Mouse (Mus musculus): ENCODE measurements around the gene Aimp2. TPM values are rescaled to one million over a fixed set of nuclear protein-coding genes. Genes with fewer than 3 reads are reported as not detected.

Aimp2 gene
- polyA plus RNA-seq, 1 experiment from 2014 or later, result 107 TPM

DNA sequence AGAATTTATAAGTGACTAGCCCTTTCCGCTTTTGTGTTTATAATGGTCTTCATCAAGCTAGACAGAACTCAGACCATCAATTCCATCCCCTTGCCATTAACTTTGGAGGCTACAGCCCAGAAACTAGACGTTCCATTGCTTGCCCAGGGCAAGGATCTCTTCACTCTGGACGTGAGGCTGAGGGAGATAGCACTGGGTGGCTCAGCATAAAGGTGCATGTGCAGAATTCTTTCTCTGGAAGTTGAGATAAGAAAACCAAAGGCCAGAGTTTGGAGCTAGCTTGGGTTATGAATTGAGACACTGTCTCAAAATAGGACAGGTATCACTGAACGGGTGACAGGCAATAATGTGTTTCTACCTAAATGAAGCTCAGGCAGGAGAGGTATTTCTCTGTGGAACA lies 5.8 kb downstream of the Aimp2 start:
- no peak overlapping the region for H3K4me2 ChIP-seq
- ATAC-seq (ENCODE audit: insufficient read depth) (no peak), DNase-seq (no peak)
- peaks cover 83% of the 10 kb centered on the region for H3K36me3 ChIP-seq (ENCODE audit: insufficient read depth)
- 83% methylated on average over 4 of the region's 4 CpGs for WGBS
- 0 out of 2 replicates have a peak, but pooled peaks cover 3% of the 10 kb centered on the region for H3K4me1 ChIP-seq (ENCODE audit: insufficient read depth)
- no peak overlapping the region for H3K27ac ChIP-seq (ENCODE audit: low read depth)
- no peak overlapping the region for H3K9ac ChIP-seq
- no peaks in the 10 kb centered on the region for H3K9me3 ChIP-seq (ENCODE audit: low read depth, low read length)
- no peak overlapping the region for H3K4me3 ChIP-seq (ENCODE audit: low read depth, low read length)
- no peak for TF ChIP-seq CTCF (IDR thresholded peaks at IDR 0.05; ENCODE audit: low read depth)
- H3K27me3 ChIP-seq (ENCODE audit: insufficient read depth, low read length), result no peaks in the 10 kb centered on the region

DNA sequence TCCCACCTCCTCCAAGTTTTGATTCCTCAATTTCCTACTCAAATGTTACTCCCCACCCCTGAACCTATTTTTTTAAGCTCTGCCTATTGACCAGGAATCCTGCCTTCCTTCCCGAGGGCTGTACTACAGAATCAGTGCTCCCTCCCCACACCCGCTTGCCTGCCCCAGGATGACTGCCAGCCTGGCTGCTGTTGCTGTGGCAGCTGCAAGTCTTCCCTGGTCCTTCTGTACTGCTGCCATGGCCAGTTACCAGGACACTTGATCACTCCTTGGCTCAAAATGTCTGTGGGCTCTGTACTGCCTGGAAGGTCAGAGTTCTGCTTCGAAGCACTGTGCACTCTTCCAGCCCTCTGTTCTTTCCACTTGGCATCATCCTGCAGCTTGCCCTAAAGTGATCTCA lies 7.5 kb downstream of the Aimp2 start:
- Histone ChIP-seq H3K4me1 (ENCODE audit: insufficient read depth) (no peaks in the 10 kb centered on the region), H3K4me2 (no peak overlapping the region), H3K9ac (no peak overlapping the region), H3K4me3 (ENCODE audit: low read depth, low read length) (no peak overlapping the region), H3K36me3 (ENCODE audit: insufficient read depth) (peaks cover 95% of the 10 kb centered on the region), H3K27ac (ENCODE audit: low read depth) (no peak overlapping the region), H3K27me3 (ENCODE audit: insufficient read depth, low read length) (no peaks in the 10 kb centered on the region), H3K9me3 (ENCODE audit: low read depth, low read length) (no peaks in the 10 kb centered on the region)
- TF ChIP-seq CTCF (IDR thresholded peaks at IDR 0.05; ENCODE audit: low read depth), result no peak
- no peak for DNase-seq
- 76% methylated on average over 3 of the region's 3 CpGs for WGBS
- no peak for ATAC-seq (ENCODE audit: insufficient read depth)

DNA sequence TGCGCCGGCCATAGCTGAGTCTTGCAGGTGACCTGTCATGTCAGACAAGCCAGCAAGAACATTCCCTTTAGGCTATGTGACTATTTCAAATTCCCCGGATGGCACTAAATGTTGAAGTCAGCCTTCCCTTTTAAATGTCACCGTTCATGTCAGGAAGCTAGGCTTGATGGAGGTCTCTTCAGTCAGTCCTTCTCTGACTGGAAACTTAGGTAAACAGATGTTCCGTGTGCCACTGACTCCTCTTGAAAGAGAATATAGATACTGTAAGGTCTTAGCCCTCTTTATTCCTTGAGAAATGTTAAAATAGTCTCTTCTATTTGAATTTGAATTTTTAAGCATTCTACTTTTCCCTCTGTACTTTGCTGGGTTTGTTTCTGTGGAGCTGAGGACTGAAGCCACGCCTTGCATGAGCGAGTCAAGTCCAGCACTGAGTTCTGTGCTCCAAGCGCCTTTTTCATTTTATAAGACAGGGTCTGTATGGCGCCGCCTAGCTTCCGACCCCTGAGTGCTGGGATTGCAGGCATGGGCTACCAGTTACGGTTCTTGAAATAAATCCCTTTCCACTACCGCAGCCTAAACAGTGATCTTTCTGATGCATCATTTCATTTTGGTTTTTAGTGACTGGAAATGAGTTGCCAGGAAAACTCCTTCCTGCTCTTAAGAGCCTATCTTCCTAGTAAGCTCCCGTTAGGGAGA lies 11.9 kb downstream of the Aimp2 start, which contains the start of gene Ankrd61:
TSS of gene Ankrd61 (minus strand) at position 51 of the 696 bp plus-strand sequence.
- no peak for TF ChIP-seq CTCF (IDR thresholded peaks at IDR 0.05; ENCODE audit: low read depth)
- DNase-seq (no peak), ATAC-seq (ENCODE audit: insufficient read depth) (no peak)
- H3K4me2 ChIP-seq, result no peak within 1 kb of the TSS
- no peak within 1 kb of the TSS for H3K27ac ChIP-seq (ENCODE audit: low read depth)
- no peaks in the 10 kb centered on the region for H3K9me3 ChIP-seq (ENCODE audit: low read depth, low read length)
- H3K9ac ChIP-seq, result no peak within 1 kb of the TSS
- H3K4me3 ChIP-seq (ENCODE audit: low read depth, low read length), result no peak within 1 kb of the TSS
- H3K27me3 ChIP-seq (ENCODE audit: insufficient read depth, low read length), result no peaks in the 10 kb centered on the region
- peaks cover 71% of the 10 kb centered on the region for H3K36me3 ChIP-seq (ENCODE audit: insufficient read depth)
- no peaks in the 10 kb centered on the region for H3K4me1 ChIP-seq (ENCODE audit: insufficient read depth)
- whole genome bisulfite sequencing, result 85% methylated on average over 14 of the region's 14 CpGs

DNA sequence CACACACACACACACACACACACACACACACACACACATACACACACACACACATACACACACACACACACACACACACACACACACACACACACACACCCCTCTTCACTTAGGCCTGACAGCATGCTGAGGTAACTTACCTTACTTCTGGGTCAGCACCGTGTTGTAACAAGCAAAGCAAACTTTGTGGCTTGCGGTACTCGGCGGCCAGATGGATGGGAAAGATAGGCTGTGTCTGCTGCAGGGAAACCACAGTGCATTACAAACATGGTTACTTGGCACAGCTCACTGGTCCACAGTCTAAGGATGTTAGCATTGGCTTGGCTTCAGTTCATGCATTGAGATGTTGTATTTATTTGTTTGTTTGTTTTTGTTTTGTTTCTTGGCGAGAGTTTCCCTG lies 16.3 kb downstream of the Aimp2 start:
- TF ChIP-seq CTCF (IDR thresholded peaks at IDR 0.05; ENCODE audit: low read depth), result no peak
- 58% methylated on average over 5 of the region's 5 CpGs for WGBS
- Histone ChIP-seq H3K4me1 (ENCODE audit: insufficient read depth) (no peaks in the 10 kb centered on the region), H3K36me3 (ENCODE audit: insufficient read depth) (peaks cover 58% of the 10 kb centered on the region), H3K27me3 (ENCODE audit: insufficient read depth, low read length) (no peaks in the 10 kb centered on the region), H3K9me3 (ENCODE audit: low read depth, low read length) (no peaks in the 10 kb centered on the region), H3K27ac (ENCODE audit: low read depth) (no peak overlapping the region), H3K4me2 (no peak overlapping the region), H3K4me3 (ENCODE audit: low read depth, low read length) (no peak overlapping the region), H3K9ac (no peak overlapping the region)
- no peak for DNase-seq
- ATAC-seq (ENCODE audit: insufficient read depth), result no peak

DNA sequence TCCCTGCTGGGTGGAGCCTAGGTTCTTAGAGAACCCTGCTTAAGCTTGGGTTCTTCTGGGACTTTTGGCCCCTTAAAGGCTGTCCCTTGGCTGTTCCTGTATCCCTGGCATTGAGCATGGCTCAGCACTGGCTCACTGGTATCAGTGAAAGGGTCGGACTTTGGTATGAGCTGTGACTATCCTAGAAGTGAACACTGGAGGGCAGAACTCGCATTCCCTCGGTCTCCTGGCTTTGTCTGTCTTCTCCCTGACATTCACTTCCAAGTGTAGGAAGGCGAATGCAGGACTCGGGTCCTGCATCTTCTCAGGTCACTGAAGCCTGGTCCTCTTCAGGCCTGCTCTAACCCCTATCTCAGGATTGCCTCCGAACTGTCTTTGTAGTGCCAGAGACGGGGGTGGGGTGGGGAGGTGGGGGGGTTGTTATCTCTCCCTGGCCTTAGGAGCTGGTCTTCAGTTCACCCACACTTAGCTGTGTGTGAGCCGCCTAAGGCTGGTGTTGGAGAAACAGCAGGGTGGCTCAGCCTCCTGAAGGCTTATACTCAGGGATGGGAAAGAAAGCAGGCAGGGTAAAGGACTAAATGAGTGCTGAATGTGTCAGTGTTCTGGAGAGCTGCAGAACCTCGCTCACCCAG lies 17.3 kb downstream of the Aimp2 start:
- Histone ChIP-seq H3K4me3 (ENCODE audit: low read depth, low read length) (no peak overlapping the region), H3K9me3 (ENCODE audit: low read depth, low read length) (no peaks in the 10 kb centered on the region), H3K27me3 (ENCODE audit: insufficient read depth, low read length) (no peaks in the 10 kb centered on the region), H3K9ac (no peak overlapping the region), H3K4me1 (ENCODE audit: insufficient read depth) (no peaks in the 10 kb centered on the region), H3K4me2 (no peak overlapping the region), H3K27ac (ENCODE audit: low read depth) (no peak overlapping the region), H3K36me3 (ENCODE audit: insufficient read depth) (peaks cover 57% of the 10 kb centered on the region)
- ATAC-seq (ENCODE audit: insufficient read depth) (no peak), DNase-seq (no peak)
- WGBS, result 66% methylated on average over 9 of the region's 9 CpGs
- no peak for TF ChIP-seq CTCF (IDR thresholded peaks at IDR 0.05; ENCODE audit: low read depth)

DNA sequence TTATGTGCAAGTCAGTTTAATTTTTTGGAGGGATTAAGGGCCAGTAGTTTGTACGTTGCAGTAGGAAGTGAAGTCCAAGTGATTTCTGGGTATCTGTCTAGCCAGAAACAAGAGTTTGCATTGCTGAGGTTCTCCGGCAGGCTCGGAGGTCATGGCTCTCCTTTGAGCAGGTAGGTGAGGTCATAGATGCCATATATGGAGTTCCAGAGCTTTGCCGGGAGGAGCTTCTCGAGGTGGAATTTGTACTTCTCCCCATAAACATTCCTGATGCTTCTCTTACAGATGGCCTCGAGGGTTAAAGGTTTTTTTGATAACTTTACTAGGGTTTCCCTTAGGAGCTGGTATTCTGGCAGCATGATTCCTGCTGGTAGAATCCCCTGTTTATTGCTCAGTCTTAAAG lies 18.9 kb downstream of the Aimp2 start:
- ATAC-seq (ENCODE audit: insufficient read depth) (no peak), DNase-seq (no peak)
- H3K9me3 ChIP-seq (ENCODE audit: low read depth, low read length), result no peaks in the 10 kb centered on the region
- peaks cover 65% of the 10 kb centered on the region for H3K36me3 ChIP-seq (ENCODE audit: insufficient read depth)
- H3K27me3 ChIP-seq (ENCODE audit: insufficient read depth, low read length), result no peaks in the 10 kb centered on the region
- no peak overlapping the region for H3K9ac ChIP-seq
- no peak for TF ChIP-seq CTCF (IDR thresholded peaks at IDR 0.05; ENCODE audit: low read depth)
- H3K4me1 ChIP-seq (ENCODE audit: insufficient read depth), result no peaks in the 10 kb centered on the region
- H3K27ac ChIP-seq (ENCODE audit: low read depth), result no peak overlapping the region
- WGBS, result 72% methylated on average over 6 of the region's 6 CpGs
- H3K4me2 ChIP-seq, result no peak overlapping the region
- H3K4me3 ChIP-seq (ENCODE audit: low read depth, low read length), result no peak overlapping the region

DNA sequence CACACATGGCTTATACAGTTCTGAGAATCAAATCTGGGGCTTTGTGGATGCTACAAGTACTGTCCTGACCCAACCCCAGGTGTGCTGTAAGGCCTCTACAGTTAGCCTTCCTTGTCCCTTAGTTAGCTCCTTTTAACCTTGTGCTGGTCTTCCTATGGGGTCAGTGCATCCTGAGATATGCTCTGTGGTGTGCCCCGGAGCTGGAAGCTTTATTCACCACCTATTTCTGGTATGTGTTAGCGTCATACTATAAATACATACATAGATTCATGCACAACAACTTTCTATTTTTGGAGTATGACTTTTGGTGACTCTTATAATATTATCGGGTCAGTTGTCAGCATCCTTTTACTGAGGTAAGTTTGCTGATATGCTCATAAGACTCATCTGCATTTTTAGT lies 24.4 kb downstream of the Aimp2 start:
- DNase-seq (no peak), ATAC-seq (ENCODE audit: insufficient read depth) (no peak)
- no peak overlapping the region for H3K9ac ChIP-seq
- H3K4me2 ChIP-seq, result no peak overlapping the region
- no peak overlapping the region for H3K4me3 ChIP-seq (ENCODE audit: low read depth, low read length)
- TF ChIP-seq CTCF (IDR thresholded peaks at IDR 0.05; ENCODE audit: low read depth), result no peak
- no peak overlapping the region for H3K27ac ChIP-seq (ENCODE audit: low read depth)
- H3K4me1 ChIP-seq (ENCODE audit: insufficient read depth), result no peaks in the 10 kb centered on the region
- H3K27me3 ChIP-seq (ENCODE audit: insufficient read depth, low read length), result no peaks in the 10 kb centered on the region
- 94% methylated on average over 3 of the region's 3 CpGs for WGBS
- peaks cover 90% of the 10 kb centered on the region for H3K36me3 ChIP-seq (ENCODE audit: insufficient read depth)
- no peaks in the 10 kb centered on the region for H3K9me3 ChIP-seq (ENCODE audit: low read depth, low read length)
